In the genomic region with DNA sequence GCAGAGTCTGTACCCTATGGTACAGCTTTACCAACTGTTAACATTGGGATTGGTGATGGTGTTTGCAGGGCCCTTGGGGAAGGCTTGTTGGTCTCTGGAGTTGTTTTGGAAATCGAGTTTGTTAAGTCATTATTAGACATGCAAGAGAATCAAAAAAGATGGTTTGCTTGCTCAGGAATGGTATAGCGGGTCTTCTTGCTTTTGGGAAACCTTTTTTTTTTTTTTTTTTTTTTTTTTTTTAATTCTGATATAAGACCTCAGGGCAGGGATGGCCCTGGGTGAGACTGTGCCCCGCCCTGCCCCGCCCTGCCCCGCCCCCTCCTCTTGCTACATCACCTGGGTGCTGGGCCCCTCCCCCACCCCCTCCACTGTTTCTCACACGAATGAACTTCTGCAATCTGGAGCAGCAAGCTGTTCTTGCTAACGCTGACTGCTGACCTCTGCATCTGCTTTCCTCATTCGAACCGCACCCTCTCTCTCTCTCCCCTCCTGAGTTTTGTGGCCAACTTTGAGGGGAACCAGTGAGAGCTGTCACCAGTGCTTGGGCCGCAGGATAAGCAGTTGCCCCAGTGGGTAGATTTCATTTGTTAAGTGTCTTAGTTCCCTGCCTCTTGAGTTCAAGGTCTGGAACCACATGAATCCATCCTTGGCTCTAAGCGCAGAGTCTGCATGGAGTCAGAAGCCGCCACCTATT, we compare ENCODE assay signal across 8 mouse cellular contexts.
DNase-seq lines count a peak whose midpoint lies in the region; ATAC-seq and TF ChIP-seq lines count a peak whose summit lies in the region.

No protein-coding gene starts in this region.

- no peak for TF ChIP-seq CTCF in midbrain, postnatal 0 days (IDR thresholded peaks at IDR 0.05)

- no peak for DNase-seq in limb, embryonic 10.5 days (ENCODE audit: low spot score)
- peak; percentile 63 for DNase-seq in c-Kit-positive CD71-negative TER-119-negative erythroid progenitor cells, embryonic 14.5 days (ENCODE audit: low read depth)
- peak; percentile 47 for DNase-seq in liver, embryonic 13.5 days
- peak; percentile 83 for DNase-seq in splenic B cell, adult 2 months (ENCODE audit: low read depth, low spot score)
- DNase-seq in frontal cortex, postnatal 10 days (ENCODE audit: low spot score in 2 of 2), result no peak
- no peak for DNase-seq in midbrain, postnatal 0 days (ENCODE audit: low spot score)

- no peaks in the 10 kb centered on the region for H3K9me3 ChIP-seq in limb, embryonic 12.5 days
- no peaks in the 10 kb centered on the region for H3K9me3 ChIP-seq in limb, embryonic 10.5 days (replicated peaks)
- no peaks in the 10 kb centered on the region for H3K9me3 ChIP-seq in liver, embryonic 13.5 days (replicated peaks)
- H3K9me3 ChIP-seq in midbrain, postnatal 0 days (ENCODE audit: low read length), result no peaks in the 10 kb centered on the region

- H3K4me1 ChIP-seq in limb, embryonic 12.5 days (replicated peaks), result peaks cover 45% of the 10 kb centered on the region
- H3K4me1 ChIP-seq in limb, embryonic 10.5 days, result peaks cover 58% of the 10 kb centered on the region
- peaks cover 97% of the 10 kb centered on the region for H3K4me1 ChIP-seq in liver, embryonic 13.5 days (replicated peaks)
- H3K4me1 ChIP-seq in midbrain, postnatal 0 days (ENCODE audit: insufficient read depth, low read length), result peaks cover 3% of the 10 kb centered on the region; the same call in 1 of the 2 replicates

- no peak for ATAC-seq in limb, embryonic 12.5 days (ENCODE audit: insufficient number of reproducible peaks, insufficient read depth, low FRiP score, low TSS enrichment, low read depth)
- ATAC-seq in liver, embryonic 13.5 days (ENCODE audit: low read depth), result 0 out of 2 replicates have a peak, but pooled peaks have one; percentile 10
- ATAC-seq in cerebellum, adult (ENCODE audit: insufficient number of reproducible peaks, low FRiP score, low TSS enrichment), result no peak
- no peak for ATAC-seq in midbrain, postnatal 0 days (ENCODE audit: low FRiP score)

- H3K9ac ChIP-seq in limb, embryonic 12.5 days (replicated peaks), result no peak overlapping the region
- H3K9ac ChIP-seq in liver, embryonic 13.5 days, result peak overlapping the region; percentile 56; the same call in 1 of the 2 replicates
- H3K9ac ChIP-seq in midbrain, postnatal 0 days (replicated peaks; ENCODE audit: low read length, poor library complexity, severe bottlenecking), result no peak overlapping the region

- no peak overlapping the region for H3K4me3 ChIP-seq in limb, embryonic 12.5 days (replicated peaks)
- no peak overlapping the region for H3K4me3 ChIP-seq in limb, embryonic 10.5 days
- 0 out of 2 replicates have a peak overlapping the region, but pooled peaks have one; percentile 8 for H3K4me3 ChIP-seq in liver, embryonic 13.5 days (replicated peaks)
- H3K4me3 ChIP-seq in midbrain, postnatal 0 days (ENCODE audit: low read depth, low read length), result no peak overlapping the region

- WGBS in limb, embryonic 12.5 days, result 49% methylated on average over 9 of the region's 12 CpGs
- WGBS in limb, embryonic 10.5 days, result 37% methylated on average over 12 of the region's 12 CpGs
- 19% methylated on average over 11 of the region's 12 CpGs for WGBS in liver, embryonic 13.5 days (ENCODE audit: insufficient replicate concordance)
- 53% methylated on average over 11 of the region's 12 CpGs for WGBS in midbrain, postnatal 0 days

- H3K36me3 ChIP-seq in limb, embryonic 12.5 days, result no peaks in the 10 kb centered on the region
- no peaks in the 10 kb centered on the region for H3K36me3 ChIP-seq in limb, embryonic 10.5 days
- H3K36me3 ChIP-seq in liver, embryonic 13.5 days, result no peaks in the 10 kb centered on the region
- H3K36me3 ChIP-seq in splenic B cell, adult 2 months (ENCODE audit: control insufficient read depth, insufficient read depth, low read length, poor library complexity, severe bottlenecking), result no peaks in the 10 kb centered on the region
- no peaks in the 10 kb centered on the region for H3K36me3 ChIP-seq in midbrain, postnatal 0 days (ENCODE audit: insufficient read depth, low read length)

- H3K4me2 ChIP-seq in limb, embryonic 12.5 days, result peak overlapping the region; percentile 11; the same call in 1 of the 2 replicates
- peak overlapping the region; percentile 52 for H3K4me2 ChIP-seq in liver, embryonic 13.5 days
- H3K4me2 ChIP-seq in midbrain, postnatal 0 days (ENCODE audit: low read depth, low read length, poor library complexity, severe bottlenecking), result no peak overlapping the region

- no peak overlapping the region for H3K27ac ChIP-seq in limb, embryonic 12.5 days
- no peak overlapping the region for H3K27ac ChIP-seq in limb, embryonic 10.5 days
- H3K27ac ChIP-seq in liver, embryonic 13.5 days, result peak overlapping the region; percentile 81
- H3K27ac ChIP-seq in midbrain, postnatal 0 days (ENCODE audit: low read depth, low read length), result no peak overlapping the region

- no peaks in the 10 kb centered on the region for H3K27me3 ChIP-seq in limb, embryonic 12.5 days
- H3K27me3 ChIP-seq in limb, embryonic 10.5 days (ENCODE audit: low read depth, poor library complexity, severe bottlenecking), result no peaks in the 10 kb centered on the region
- H3K27me3 ChIP-seq in liver, embryonic 13.5 days, result no peaks in the 10 kb centered on the region
- no peaks in the 10 kb centered on the region for H3K27me3 ChIP-seq in splenic B cell, adult 2 months (ENCODE audit: control insufficient read depth, insufficient read depth, low read length, poor library complexity, severe bottlenecking)
- H3K27me3 ChIP-seq in midbrain, postnatal 0 days (ENCODE audit: insufficient read depth, low read length), result no peaks in the 10 kb centered on the region

Comparison
In these comparisons a context has a peak if more than half of its experiments do, and no peak if none do; other contexts are left out.
1. DNase-seq: peak in c-Kit-positive CD71-negative TER-119-negative erythroid progenitor cells, embryonic 14.5 days (single experiment), liver, embryonic 13.5 days (single experiment) and splenic B cell, adult 2 months (single experiment); none in limb, embryonic 10.5 days (single experiment), frontal cortex, postnatal 10 days (0 of 2) and midbrain, postnatal 0 days (single experiment).